Mouse (Mus musculus): Measurements from ENCODE around the gene Hspe1.
"Not testable (repeated sequence)": the region's sequence is repeated elsewhere in the genome, so short reads cannot be mapped to it uniquely, and the experiment has no call there.

The Hspe1 gene

DNA sequence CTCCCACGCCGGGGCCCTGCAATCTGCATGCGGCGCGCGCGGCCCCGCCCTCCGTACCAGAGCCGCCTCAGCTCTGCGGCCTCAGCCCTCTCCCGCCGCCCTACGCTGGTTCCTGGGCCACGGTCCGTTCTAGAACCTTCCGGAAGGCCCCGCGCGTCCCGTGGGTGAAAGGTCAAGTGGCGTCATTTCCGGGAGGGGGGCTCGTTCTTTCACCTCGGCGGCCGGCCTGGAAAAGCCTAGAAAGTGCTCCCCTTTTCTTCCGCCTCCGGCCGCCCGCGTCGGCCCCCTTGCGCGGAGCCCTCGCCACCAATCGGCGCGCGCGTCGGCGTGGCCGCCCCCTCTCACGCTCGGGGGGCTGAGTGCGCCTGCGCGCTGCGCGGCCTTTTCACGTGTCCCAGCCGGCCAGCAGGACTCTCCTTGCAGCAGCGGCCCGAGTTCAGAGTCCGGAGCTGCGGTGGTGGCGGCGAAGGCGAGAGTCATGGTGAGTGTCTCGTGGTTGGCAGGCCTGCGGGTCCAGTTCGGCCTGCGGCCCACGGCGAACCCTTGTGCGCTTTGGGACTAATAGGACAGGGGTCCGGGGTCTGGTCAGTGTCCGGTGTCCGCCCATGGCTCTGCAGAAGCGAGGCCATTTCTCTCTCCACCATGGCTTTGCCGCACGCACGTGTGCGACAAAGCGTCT is at the start of gene Hspe1, which contains the start of gene Hspd1:
Hspe1 (plus strand) TSS at position 201 of the 679 bp plus-strand sequence.
Hspd1 (minus strand) TSS at position 312 of the 679 bp plus-strand sequence.
- in situ Hi-C loops (cut with MboI, MseI): loop anchor here (5.0 kb wide), 2 partner anchors 54 to 61 kb away; partner anchors contain the start of gene Sf3b1

DNA sequence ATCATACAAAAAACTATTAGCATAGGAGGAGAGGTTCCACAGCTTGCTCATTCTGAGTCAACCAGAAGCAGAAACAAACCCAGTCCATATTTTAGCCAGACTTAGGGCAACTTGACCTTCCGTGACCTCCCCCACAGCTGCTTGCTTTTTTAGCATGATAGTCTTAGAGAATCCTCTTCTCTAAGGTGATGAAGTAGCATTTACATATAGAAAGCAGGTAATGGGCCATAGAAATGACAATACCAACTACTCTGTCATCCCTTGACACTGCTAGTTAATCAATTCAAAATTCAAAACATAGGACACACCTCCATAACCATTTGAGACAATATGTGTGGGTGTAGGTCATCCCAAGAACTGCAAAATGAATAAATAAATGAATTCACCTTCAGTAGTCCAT is 48.0 kb upstream of the Hspe1 start:
- in situ Hi-C loops (cut with MboI, MseI): no loop called here

DNA sequence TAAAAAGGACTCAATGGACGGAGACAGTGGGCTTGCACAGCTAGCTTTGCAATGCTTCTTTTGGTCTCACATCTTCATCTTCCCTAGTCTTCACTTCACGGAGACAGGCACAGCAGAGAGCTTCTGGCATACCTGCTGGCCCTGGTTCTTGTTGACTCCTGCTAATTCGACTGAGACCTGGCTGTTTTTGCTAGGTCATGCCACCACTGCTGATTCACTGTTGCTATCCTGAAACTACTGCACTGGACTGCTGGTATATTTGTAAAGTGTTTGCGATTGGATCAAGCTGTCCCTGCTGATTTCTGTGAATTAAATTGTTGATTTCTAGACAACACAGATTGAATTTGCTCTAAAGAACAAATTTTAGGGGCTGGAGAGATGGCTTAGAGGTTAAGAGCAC is 46.2 kb upstream of the Hspe1 start:
- in situ Hi-C loops (cut with MboI, MseI): no loop called here

DNA sequence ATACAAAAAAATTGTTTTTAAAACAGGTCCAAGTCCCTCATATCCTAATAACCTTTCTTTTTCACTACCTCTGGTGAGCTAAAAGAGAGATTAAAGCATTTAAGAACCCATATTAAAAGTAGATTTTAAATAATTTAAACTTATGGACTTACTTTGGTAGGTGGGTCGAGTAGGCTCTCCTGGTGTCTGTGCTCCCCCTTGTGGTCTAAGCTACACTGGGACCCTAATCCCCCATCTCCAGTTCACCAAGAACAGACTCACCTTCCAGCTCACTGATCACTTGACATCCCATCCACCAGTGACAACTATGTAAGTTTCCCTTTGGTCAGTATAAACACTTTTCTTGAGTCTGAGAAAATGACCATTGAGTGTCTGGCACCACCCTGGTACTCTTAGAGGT is 45.7 kb upstream of the Hspe1 start:
- in situ Hi-C loops (cut with MboI, MseI): no loop called here

DNA sequence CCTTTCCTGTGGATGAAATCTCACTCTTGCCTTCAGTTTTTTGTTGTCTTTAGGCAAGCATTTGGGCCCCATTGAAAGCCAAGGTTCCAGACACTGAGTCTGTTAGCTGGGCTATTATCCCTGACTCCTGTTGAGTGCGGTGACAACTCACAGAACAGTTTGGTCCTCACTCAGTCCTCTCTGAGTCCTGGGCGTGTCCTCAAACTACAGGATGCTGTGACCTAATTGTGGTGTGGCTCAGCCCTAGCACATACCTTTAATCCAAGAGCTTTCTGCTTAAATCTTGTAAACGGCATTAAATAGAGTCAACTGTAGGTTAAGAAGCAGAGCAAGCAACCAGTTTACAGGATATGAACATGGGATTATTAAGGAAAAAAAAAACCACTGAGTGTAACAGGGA is 44.8 kb upstream of the Hspe1 start:
- in situ Hi-C loops (cut with MboI, MseI): no loop called here

DNA sequence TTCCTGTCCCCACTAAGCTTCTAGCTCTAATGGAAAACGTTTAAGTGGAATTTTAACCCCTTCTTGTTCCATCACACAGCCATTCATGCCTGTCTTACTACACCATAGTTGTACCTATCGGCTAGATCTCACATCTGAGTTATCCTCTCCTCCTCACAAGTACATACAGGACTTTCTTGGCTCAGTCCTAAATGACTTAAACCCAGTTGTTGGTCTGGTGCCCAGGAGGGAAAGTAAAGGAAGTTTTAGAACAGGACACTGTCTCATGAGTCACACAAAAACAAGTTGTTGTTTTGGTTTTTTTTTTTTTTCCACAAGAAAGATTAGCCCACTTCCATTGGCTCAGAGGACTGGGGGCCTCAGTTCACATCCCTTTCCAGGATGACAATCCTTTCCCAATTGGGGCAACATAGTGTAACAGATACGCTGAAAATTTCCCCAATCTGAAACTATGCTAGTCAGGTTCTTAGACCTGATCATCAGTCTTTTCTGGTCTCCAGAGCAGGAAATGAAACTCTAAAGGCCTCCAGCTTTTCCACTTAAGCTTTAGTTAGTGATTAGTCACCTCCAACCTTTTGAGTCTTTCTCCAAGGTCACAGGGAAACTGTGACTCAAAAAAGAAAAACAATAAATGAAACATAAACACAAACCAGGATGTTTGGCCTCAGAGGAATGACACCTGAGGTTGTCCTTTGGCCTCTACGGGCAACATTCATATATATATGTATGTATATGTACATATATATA is 38.9 kb upstream of the Hspe1 start:
- in situ Hi-C loops (cut with MboI, MseI): no loop called here

DNA sequence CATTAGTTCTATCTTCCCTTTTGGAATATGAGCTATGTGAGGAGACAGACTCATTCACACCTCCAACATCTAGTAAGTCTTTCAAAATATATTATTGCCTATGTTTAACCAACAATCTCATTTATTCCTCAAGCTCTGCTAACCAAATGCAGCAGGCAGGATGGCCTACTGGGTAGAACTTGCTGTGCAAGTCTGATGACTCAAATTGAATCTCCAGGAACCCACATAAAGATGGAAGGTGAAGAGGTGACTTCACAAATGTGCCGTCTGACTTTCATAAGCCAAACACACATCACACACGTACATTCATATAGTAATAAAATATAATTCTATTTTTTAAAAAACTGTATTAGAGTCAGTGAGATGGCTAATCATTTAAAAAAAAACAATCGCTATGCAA is 36.3 kb upstream of the Hspe1 start:
- in situ Hi-C loops (cut with MboI, MseI): no loop called here

DNA sequence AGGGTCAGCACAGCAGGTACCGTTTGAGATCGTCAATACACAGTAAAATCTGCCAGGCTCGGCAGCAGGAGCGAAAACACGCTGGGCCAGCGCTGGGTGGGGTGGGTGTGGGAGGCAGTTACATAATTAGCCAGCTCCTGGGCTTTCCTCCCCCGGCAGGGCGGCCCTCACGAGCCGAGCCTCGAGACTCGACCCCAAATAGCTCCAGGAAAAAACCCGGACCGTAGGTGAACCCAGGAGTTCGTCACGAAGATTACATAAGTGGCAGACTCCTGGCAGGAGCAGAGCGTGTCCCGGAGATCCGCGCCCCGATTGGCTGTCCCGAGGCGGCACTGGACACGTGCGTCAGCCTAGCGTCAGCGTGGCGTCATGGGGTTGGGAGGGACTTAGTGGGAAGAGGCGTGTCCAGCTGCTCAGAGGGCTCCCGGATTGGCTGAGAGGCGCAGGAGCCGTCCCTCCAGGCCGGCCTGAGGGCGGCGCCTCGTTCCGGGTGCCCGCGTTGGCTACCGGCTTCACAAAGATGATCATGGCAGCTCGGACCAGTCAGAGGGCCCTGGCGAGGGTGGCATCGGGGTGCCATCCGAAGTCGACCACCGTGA is 35.5 kb upstream of the Hspe1 start, which contains the start of gene Coq10b:
Coq10b (plus strand) TSS at position 416 of the 599 bp plus-strand sequence.
- in situ Hi-C loops (cut with MboI, MseI): no loop called here

DNA sequence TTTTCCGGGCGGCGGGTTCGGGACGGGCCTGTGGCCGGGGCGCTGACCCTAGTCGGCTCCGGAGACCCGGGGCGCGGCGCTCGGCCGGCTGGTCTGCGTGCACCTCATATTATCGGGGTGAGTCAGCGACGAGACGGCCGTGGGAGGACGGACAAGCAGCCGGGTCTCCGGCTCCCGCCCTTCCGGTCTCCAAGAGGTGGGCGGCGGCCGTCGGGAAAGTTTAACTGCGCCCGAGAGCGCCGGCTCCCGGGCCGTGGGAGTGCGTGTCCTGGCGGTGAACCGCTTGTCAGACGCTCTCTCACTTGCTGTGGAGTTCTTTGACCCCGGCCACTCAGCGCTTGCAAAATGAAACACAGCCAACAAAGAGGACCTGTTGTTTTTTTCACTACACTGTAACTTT is 34.9 kb upstream of the Hspe1 start:
- in situ Hi-C loops (cut with MboI, MseI): no loop called here

DNA sequence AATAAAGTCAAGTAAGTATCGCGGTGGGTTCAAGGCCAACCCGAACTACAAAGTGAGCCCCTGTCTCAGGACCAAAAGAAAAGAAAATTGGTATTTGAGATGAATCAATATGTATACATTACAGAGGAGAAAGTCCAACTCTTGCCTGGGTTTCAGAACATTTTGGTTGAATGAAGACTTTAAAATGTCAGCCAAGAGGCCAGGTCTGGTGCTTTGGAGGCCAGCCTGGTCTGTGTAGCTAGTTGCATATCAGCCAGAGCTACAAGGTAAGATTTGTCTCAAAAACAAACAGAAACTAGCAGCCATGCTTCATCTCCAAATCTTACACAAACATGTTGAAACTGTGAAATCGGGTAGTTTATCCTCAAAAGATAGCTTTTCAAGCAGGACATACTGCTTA is 34.3 kb upstream of the Hspe1 start:
- in situ Hi-C loops (cut with MboI, MseI): no loop called here

DNA sequence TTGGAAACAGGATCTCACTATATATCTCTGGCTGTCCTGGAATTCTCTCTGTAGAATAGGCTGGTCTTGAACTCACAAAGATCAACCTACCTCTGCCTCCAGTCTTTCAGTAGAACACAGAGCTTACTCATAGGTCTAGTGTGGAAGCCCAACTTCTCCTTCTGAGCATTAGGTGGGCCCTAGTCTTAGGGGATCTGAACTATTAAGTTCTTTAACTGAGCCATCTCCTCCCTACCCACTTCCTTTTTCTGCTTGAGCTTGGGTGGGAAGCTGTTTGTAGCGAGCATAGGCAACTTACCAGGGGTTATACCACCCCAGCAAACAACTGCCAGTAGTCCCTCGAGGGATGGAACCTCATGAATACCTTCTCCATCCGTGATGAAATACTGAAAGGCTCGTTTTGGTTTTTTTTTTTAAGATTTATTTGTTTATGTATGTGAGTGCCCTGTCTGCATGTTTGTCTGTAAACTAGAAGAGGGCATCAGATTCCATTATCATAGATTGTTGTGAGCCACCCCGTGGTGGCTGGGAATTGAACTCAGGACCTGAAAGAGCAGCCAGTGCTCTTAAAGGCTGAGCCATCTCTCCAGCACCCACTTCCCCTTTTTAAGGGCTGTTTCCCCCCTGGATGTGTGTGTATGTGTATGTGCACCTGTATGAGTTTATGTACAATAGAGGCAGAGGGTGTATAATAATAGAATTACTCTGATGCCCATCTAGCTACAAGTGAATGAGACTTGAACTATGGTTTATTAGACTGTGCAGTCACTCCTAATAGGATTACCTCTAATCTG is 32.4 kb upstream of the Hspe1 start:
- in situ Hi-C loops (cut with MboI, MseI): loop anchor here (5.0 kb wide), 1 partner anchor 33 kb away; no protein-coding TSS in a partner anchor

DNA sequence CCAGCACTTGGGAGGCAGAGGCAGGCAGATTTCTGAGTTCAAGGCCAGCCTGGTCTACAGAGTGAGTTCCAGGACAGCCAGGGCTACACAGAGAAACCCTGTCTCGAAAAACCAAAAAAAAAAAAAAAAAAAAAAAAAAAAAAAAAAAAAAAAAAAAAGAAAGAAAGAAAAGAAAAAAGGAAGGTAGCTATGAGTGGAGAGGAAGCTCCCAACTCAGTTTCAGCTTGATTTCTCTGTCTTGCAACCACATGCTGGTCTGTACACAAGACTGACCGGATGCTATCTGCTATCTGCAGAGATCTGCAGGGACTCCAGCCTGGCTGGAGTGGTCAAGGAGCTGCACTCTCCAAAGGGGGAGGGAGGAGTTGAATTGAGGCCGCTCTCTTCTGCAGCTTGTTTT is 29.5 kb upstream of the Hspe1 start:
- in situ Hi-C loops (cut with MboI, MseI): loop anchor here (5.0 kb wide), 1 partner anchor 36 kb away; no protein-coding TSS in a partner anchor

DNA sequence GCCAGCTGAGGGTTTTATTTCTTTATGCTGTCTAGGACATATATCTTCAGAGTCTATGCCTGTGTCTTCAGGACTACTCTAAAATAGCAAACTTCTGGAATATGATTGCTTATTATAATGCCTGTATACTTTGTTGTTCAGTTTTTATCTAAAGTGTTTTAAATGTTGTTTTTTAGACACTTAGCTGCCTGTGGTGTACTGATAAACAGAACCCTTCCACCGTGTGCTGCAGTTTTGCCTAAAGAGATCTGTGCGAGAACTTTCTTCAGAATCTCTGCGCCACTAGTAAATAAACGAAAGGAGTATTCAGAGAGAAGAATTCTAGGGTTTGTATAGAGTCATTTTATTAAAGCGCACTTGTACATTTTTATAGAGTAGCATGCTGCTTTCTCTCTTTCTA is 26.8 kb upstream of the Hspe1 start:
- in situ Hi-C loops (cut with MboI, MseI): no loop called here

DNA sequence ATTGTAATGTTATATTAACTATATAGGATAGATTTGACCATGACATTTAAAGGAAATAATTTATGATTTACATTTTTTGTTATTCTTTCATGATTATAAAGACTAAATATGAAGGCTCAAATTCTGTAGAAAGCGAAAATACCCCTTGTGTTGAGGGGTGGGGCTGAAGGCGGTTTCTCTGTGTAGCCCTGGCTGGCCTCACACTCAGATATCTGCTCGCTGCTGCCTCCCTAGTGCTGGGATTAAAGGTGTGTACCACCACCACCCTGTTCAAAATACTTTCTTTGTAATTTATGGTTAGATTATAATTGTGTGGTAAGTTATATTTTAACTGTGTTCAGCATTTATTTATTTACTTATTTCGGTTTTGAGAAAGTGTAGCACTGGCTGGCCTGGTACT is 26.2 kb upstream of the Hspe1 start:
- in situ Hi-C loops (cut with MboI, MseI): no loop called here

DNA sequence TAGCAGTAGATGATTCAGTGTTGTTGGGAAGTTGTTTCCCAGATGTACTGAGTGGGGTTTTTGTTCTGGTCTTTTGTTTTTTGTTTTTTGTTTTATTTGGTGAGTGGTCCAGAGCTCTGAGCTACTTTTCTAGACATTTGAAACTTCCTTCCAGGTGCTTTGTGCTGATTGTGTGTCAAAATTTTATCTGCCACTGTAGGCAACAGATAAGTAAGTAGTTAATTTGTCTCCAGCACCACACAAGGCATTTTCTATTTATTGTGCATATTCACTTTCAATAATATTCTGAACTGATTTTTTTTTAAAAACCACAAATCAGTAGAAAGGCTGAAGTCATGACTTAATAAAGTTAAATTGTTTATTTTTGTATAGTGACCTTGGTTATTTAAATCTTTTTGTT is 15.6 kb upstream of the Hspe1 start:
- in situ Hi-C loops (cut with MboI, MseI): not testable (repeated sequence)

DNA sequence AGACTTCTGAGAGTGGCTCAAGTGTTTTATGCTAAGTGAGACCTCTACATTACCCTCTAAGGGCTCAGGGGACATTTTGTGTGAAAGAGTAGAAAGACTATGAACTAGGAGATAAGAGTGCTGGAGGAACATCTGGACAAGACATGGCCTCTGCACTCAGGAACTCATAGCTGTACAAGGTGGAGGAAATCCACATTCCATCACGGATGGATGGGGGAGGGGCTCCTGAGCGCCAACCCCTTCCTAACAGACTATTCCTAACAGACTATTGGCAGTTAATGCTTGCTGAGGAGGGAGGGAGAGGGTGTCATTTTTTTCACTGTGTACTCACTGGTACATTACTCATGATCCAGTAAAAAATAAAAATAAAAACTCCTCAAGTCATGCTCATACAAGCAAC is 13.2 kb upstream of the Hspe1 start:
- in situ Hi-C loops (cut with MboI, MseI): no loop called here

DNA sequence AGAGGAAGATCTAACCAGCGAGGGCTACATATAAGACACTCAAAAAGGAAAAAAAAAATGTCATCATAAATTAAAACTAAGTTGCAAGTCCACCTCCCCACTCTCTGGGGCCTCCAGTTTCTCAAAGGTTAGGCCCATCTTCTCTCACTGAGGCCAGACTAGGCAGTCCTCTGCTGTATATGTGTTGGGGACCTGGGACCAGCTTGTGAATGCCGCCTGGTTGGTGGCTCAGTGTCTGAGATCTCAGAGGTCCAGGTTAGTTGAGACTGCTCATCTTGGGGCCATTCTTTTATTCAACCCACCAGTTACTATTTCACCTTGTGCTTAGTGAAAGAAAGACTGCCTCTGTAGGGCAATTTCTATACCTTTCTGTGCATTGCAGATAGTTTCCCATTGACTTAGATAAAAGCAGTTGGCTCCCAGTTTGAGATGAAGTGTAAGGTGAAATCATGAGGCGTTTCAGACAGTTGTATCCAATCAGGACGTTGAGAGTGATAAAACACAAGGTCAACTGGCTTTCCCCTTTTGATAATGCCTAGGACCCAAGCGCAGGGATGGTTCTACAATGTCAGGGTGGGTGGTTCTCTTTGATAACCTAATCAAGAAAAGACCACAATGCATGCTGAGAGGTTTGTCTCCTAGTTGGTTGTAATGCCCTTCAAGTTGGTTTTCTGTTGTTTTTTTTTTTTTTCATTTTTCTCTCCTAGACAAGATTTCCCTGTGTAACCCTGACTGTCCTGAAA is 12.1 kb upstream of the Hspe1 start:
- in situ Hi-C loops (cut with MboI, MseI): no loop called here

DNA sequence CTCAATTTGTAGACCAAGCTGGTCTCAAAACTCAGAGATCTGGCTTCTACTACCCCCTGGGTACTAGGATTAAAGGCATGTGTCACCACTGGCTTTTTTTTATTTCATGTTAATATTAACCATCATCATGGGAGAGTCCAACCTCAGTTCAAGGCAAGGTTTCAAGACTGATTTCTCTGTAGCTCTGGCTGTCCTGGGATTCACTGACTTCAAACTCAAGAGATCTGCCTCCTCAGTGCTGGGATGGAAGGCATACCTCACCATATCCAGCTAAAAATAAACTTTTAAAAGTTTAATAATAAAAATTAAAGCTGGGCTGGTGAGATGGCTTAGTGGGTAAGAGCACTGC is 11.6 kb upstream of the Hspe1 start:
- in situ Hi-C loops (cut with MboI, MseI): no loop called here

DNA sequence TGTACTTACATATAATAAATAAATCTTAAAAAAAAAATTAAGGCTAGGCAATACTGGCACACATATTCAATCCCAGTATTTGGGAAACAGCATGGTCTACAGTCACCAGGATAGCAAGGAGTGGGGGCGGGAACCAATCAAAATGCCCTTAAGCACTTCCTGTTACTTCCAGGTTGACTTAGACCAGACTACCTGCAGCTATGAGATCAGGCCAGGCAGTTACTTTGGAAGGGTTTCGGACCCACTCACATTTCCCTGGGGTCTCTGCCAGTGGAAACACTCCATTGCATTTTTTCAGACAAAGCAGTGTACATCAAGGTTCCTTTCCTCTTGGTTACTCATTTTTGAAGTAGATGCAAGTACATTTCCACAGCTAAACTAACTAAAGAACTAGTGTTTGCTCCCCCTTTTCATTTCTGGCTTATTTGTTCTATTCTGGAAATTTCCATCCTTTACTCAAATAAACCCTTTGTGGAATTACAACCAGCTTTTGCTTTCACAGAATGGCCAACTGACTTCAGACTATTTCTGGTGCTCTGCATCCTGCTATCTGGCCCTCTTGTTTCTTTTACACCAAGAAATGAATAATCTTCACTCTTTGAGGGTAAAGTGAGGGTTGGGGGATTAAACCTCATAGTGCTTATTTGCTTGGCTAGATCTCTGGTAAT is 10.9 kb upstream of the Hspe1 start:
- in situ Hi-C loops (cut with MboI, MseI): no loop called here

DNA sequence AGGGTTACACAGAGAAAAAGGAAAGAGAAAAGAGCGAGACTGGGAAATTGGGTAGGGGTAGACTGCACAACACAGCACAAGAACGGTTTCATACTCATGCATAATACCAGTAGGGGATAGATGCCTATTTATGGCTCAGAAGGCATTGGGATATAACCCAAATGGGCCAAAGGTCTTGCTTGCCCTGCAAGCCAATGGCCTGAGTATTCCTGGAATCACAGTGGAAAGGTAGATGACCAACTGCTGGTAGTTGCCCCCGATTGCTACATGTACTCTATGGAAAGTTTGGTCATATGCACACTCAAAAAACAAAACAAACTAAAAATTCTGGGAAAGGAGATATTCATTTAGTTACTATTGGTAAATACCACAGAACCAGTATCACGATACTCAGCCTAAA is 8.3 kb upstream of the Hspe1 start:
- in situ Hi-C loops (cut with MboI, MseI): no loop called here

DNA sequence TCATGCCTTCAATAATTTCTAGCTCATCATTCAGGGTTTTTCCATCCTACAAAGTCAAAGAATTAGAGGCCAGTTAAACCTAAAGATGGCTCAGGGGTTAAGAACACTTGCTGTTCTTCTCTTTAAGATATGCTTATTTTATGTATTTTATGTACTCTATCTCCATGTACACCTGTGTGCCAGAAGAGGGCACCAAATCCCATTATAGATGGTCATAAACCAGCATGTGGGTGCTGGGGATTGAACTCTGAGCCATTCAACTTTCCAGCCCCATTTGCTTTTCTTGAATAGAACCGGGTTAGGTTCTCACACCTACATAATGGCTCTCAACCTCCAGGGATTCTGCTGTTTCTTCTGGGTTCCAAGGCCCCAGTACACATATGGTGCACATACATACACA is 5.8 kb upstream of the Hspe1 start:
- in situ Hi-C loops (cut with MboI, MseI): no loop called here
